Mouse (Mus musculus): ENCODE measurements around the gene Olfr186.

DNA sequence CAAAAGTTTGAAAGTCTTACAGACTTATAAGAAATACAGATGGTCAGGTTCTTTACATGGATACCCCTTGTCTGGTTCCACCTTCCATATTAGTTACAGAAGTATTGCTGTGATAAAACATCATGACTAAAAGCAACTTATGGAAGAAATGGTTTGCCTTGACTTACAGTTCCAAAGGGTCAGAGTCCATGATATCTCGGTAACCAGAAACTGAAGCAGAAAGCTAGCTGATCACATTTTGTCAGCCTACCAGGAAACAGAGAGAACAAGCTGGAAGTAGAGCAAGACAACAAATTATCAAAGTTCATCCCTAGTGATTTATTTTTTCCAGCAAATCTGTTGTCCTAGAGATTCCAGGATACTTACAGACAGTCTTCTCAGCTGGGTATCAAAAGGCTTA, 43.4 kb upstream of the Olfr186 start:
- TF ChIP-seq POLR2A (IDR thresholded peaks at IDR 0.05; ENCODE audit: insufficient read depth, low read depth, low read length), result no peak
- no peak for TF ChIP-seq CTCF (IDR thresholded peaks at IDR 0.05; ENCODE audit: insufficient read depth, low read depth, low read length)

Measured in olfactory bulb, adult 2 months (tissue).